Mouse (Mus musculus): ENCODE measurements at regions not wholly inside any gene's neighbourhood (a gene's known extent, or its start where the extent isn't known, plus 50 kb on each side); places are given as distances from the start of the nearest gene placed in this dataset.

GRCm38 (mm10) chr15:27282279-27282678 is 184.2 kb upstream of the Ank start:
- H3K36me3 ChIP-seq: no peaks in the 10 kb centered on the region
- H3K4me1 ChIP-seq: no peaks in the 10 kb centered on the region
- 86% methylated on average over 1 of the region's 1 CpGs for WGBS
- peaks cover 25% of the 10 kb centered on the region for H3K9me3 ChIP-seq
- H3K27me3 ChIP-seq (replicated peaks): no peaks in the 10 kb centered on the region
- ATAC-seq (ENCODE audit: extremely low read depth, insufficient number of reproducible peaks, low FRiP score, low TSS enrichment): no peak
- no peak overlapping the region for H3K27ac ChIP-seq (replicated peaks)
- no peak overlapping the region for H3K4me2 ChIP-seq
- H3K9ac ChIP-seq: no peak overlapping the region
- no peak overlapping the region for H3K4me3 ChIP-seq

GRCm38 (mm10) chr15:27303856-27304255 is 162.6 kb upstream of the Ank start:
- Histone ChIP-seq H3K36me3 (no peaks in the 10 kb centered on the region), H3K9ac (no peak overlapping the region), H3K4me1 (no peaks in the 10 kb centered on the region), H3K4me3 (no peak overlapping the region), H3K4me2 (no peak overlapping the region), H3K9me3 (no peaks in the 10 kb centered on the region), H3K27ac (replicated peaks) (no peak overlapping the region), H3K27me3 (replicated peaks) (no peaks in the 10 kb centered on the region)
- 66% methylated on average over 4 of the region's 4 CpGs for WGBS
- no peak for ATAC-seq (ENCODE audit: extremely low read depth, insufficient number of reproducible peaks, low FRiP score, low TSS enrichment)

- no peaks in the 10 kb centered on the region for H3K4me1 ChIP-seq
Measured at GRCm38 (mm10) chr15:27304256-27304655, 162.2 kb upstream of the Ank start.

GRCm38 (mm10) chr15:27305035-27305434 is 161.4 kb upstream of the Ank start:
- no peak overlapping the region for H3K4me3 ChIP-seq
- H3K4me2 ChIP-seq: no peak overlapping the region
- no peaks in the 10 kb centered on the region for H3K4me1 ChIP-seq
- H3K27ac ChIP-seq (replicated peaks): no peak overlapping the region
- H3K9ac ChIP-seq: no peak overlapping the region
- no peaks in the 10 kb centered on the region for H3K36me3 ChIP-seq
- no peaks in the 10 kb centered on the region for H3K9me3 ChIP-seq
- WGBS: 91% methylated on average over 4 of the region's 4 CpGs
- ATAC-seq (ENCODE audit: extremely low read depth, insufficient number of reproducible peaks, low FRiP score, low TSS enrichment): no peak
- no peaks in the 10 kb centered on the region for H3K27me3 ChIP-seq (replicated peaks)

More at GRCm38 (mm10) chr15:27304256-27304655, 162.2 kb upstream of the Ank start:
- no peaks in the 10 kb centered on the region for H3K27me3 ChIP-seq (replicated peaks)
- WGBS: 51% methylated on average over 7 of the region's 7 CpGs
- no peak overlapping the region for H3K4me2 ChIP-seq
- H3K36me3 ChIP-seq: no peaks in the 10 kb centered on the region
- no peak overlapping the region for H3K9ac ChIP-seq
- no peak for ATAC-seq (ENCODE audit: extremely low read depth, insufficient number of reproducible peaks, low FRiP score, low TSS enrichment)
- H3K9me3 ChIP-seq: no peaks in the 10 kb centered on the region
- no peak overlapping the region for H3K4me3 ChIP-seq
- no peak overlapping the region for H3K27ac ChIP-seq (replicated peaks)

- no peak overlapping the region for H3K4me2 ChIP-seq
- WGBS: 51% methylated on average over 4 of the region's 4 CpGs
- H3K4me1 ChIP-seq: no peaks in the 10 kb centered on the region
- ATAC-seq (ENCODE audit: extremely low read depth, insufficient number of reproducible peaks, low FRiP score, low TSS enrichment): no peak
- no peaks in the 10 kb centered on the region for H3K36me3 ChIP-seq
- no peaks in the 10 kb centered on the region for H3K9me3 ChIP-seq
- H3K27me3 ChIP-seq (replicated peaks): no peaks in the 10 kb centered on the region
- H3K27ac ChIP-seq (replicated peaks): no peak overlapping the region
- no peak overlapping the region for H3K9ac ChIP-seq
- no peak overlapping the region for H3K4me3 ChIP-seq
Measured at GRCm38 (mm10) chr15:27308639-27309038, 157.8 kb upstream of the Ank start.

GRCm38 (mm10) chr15:27315964-27316745 is 150.3 kb upstream of the Ank start:
- Histone ChIP-seq H3K36me3 (no peaks in the 10 kb centered on the region), H3K27me3 (replicated peaks) (no peaks in the 10 kb centered on the region), H3K4me2 (no peak overlapping the region), H3K27ac (replicated peaks) (no peak overlapping the region), H3K4me1 (no peaks in the 10 kb centered on the region), H3K9me3 (no peaks in the 10 kb centered on the region), H3K4me3 (no peak overlapping the region), H3K9ac (no peak overlapping the region)
- ATAC-seq (ENCODE audit: extremely low read depth, insufficient number of reproducible peaks, low FRiP score, low TSS enrichment): no peak
- WGBS: 46% methylated on average over 4 of the region's 4 CpGs

GRCm38 (mm10) chr15:27316746-27317129 is 149.7 kb upstream of the Ank start:
- Histone ChIP-seq H3K27me3 (replicated peaks) (no peaks in the 10 kb centered on the region), H3K9me3 (no peaks in the 10 kb centered on the region), H3K4me1 (no peaks in the 10 kb centered on the region), H3K9ac (no peak overlapping the region), H3K27ac (replicated peaks) (no peak overlapping the region), H3K4me3 (no peak overlapping the region), H3K4me2 (no peak overlapping the region), H3K36me3 (no peaks in the 10 kb centered on the region)
- 68% methylated on average over 1 of the region's 1 CpGs for WGBS
- ATAC-seq (ENCODE audit: extremely low read depth, insufficient number of reproducible peaks, low FRiP score, low TSS enrichment): no peak

- Histone ChIP-seq H3K4me2 (no peak overlapping the region), H3K9me3 (no peaks in the 10 kb centered on the region), H3K27ac (replicated peaks) (no peak overlapping the region), H3K4me3 (no peak overlapping the region), H3K27me3 (replicated peaks) (no peaks in the 10 kb centered on the region; the same call in 1 of the 2 replicates), H3K4me1 (peaks cover 9% of the 10 kb centered on the region; the same call in 1 of the 2 replicates), H3K36me3 (no peaks in the 10 kb centered on the region), H3K9ac (no peak overlapping the region)
- 71% methylated on average over 10 of the region's 10 CpGs for WGBS
- no peak for ATAC-seq (ENCODE audit: extremely low read depth, insufficient number of reproducible peaks, low FRiP score, low TSS enrichment)
Measured at GRCm38 (mm10) chr15:27321915-27322665, 144.4 kb upstream of the Ank start.

GRCm38 (mm10) chr15:27325847-27326548 is 140.5 kb upstream of the Ank start:
- H3K4me1 ChIP-seq: peaks cover 9% of the 10 kb centered on the region; the same call in 1 of the 2 replicates
- WGBS: 25% methylated on average over 15 of the region's 15 CpGs
- H3K9me3 ChIP-seq: no peaks in the 10 kb centered on the region
- H3K9ac ChIP-seq: no peak overlapping the region
- no peak overlapping the region for H3K4me2 ChIP-seq
- no peaks in the 10 kb centered on the region for H3K36me3 ChIP-seq
- no peak for ATAC-seq (ENCODE audit: extremely low read depth, insufficient number of reproducible peaks, low FRiP score, low TSS enrichment)
- no peak overlapping the region for H3K27ac ChIP-seq (replicated peaks)
- H3K4me3 ChIP-seq: no peak overlapping the region
- H3K27me3 ChIP-seq (replicated peaks): no peaks in the 10 kb centered on the region; the same call in 1 of the 2 replicates

- Histone ChIP-seq H3K9me3 (no peaks in the 10 kb centered on the region), H3K36me3 (no peaks in the 10 kb centered on the region), H3K27ac (replicated peaks) (no peak overlapping the region), H3K4me2 (no peak overlapping the region), H3K9ac (no peak overlapping the region), H3K27me3 (replicated peaks) (no peaks in the 10 kb centered on the region; the same call in 1 of the 2 replicates), H3K4me1 (peaks cover 9% of the 10 kb centered on the region; the same call in 1 of the 2 replicates), H3K4me3 (no peak overlapping the region)
- ATAC-seq (ENCODE audit: extremely low read depth, insufficient number of reproducible peaks, low FRiP score, low TSS enrichment): no peak
- 42% methylated on average over 5 of the region's 5 CpGs for WGBS
Measured at GRCm38 (mm10) chr15:27326549-27326876, 140.0 kb upstream of the Ank start.

GRCm38 (mm10) chr15:27327744-27328143 is 138.7 kb upstream of the Ank start:
- H3K9me3 ChIP-seq: no peaks in the 10 kb centered on the region
- H3K4me2 ChIP-seq: no peak overlapping the region
- no peaks in the 10 kb centered on the region; the same call in 1 of the 2 replicates for H3K27me3 ChIP-seq (replicated peaks)
- H3K4me3 ChIP-seq: no peak overlapping the region
- H3K27ac ChIP-seq (replicated peaks): no peak overlapping the region
- 71% methylated on average over 5 of the region's 5 CpGs for WGBS
- no peaks in the 10 kb centered on the region for H3K36me3 ChIP-seq
- H3K9ac ChIP-seq: no peak overlapping the region
- no peak for ATAC-seq (ENCODE audit: extremely low read depth, insufficient number of reproducible peaks, low FRiP score, low TSS enrichment)
- peaks cover 9% of the 10 kb centered on the region; the same call in 1 of the 2 replicates for H3K4me1 ChIP-seq
